Mouse (Mus musculus) brain, embryonic 14.5 days (tissue): ENCODE measurements around the gene Ccdc28a.

Experiments
- CTCF ChIP-seq: fragments of 200-500 bp; IDR thresholded peaks from 2 replicates; pipeline ENCODE4 v1.5.1; 2012; ENCODE audit warnings: inconsistent platforms, mild to moderate bottlenecking, moderate library complexity, borderline replicate concordance; ENCODE audit not compliant: insufficient read depth, insufficient read length; ENCODE audit errors: extremely low read depth
- POLR2A ChIP-seq: fragments of 200-500 bp; IDR thresholded peaks from 2 replicates; pipeline ENCODE4 v1.6.1; 2012; ENCODE audit warnings: mild to moderate bottlenecking, inconsistent platforms, borderline replicate concordance; ENCODE audit not compliant: poor library complexity, insufficient read depth, insufficient read length, severe bottlenecking; ENCODE audit errors: extremely low read depth

DNA sequence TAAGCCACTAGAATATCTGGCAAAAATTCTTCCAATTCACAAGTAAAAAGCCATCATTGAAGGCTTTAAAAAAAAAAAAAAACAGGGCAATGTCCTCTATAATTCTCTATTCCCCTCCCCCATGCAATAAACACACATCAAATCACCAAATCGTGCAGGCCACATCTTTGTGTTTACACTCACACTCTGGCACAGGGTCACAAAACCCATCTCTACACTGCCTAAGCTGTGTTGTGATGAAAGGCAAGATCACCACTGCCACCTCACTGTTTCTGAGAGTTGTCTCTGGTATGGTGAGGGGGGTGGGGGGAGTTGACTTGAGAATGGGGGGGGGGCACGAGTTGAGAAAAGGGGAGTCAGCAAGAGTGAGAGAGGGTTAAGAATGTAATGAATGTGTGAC, 57.5 kb downstream of the Ccdc28a start:
- TF ChIP-seq CTCF: no peak
- TF ChIP-seq POLR2A: no peak
